ENCODE assay signal across 10 mouse cellular contexts in genomic region chr17:80762391-80763040, GRCm38 (mm10). TPM values are rescaled to one million over a fixed set of nuclear protein-coding genes. Genes with fewer than 3 reads are reported as not detected.
DNase-seq lines count a peak whose midpoint lies in the region; ATAC-seq lines count a peak whose summit lies in the region.
"Had no signal": no experiment of that assay in that cellular context is flagged by ENCODE, and none has a peak within 500 bp of the region (broad histone marks: within the 10 kb centered on the region; RNA-seq: fewer than 3 reads in every experiment).

No protein-coding gene starts in this region.

- H3K36me3 ChIP-seq in lung, embryonic 15.5 days: no peaks in the 10 kb centered on the region

- no peak overlapping the region for H3K4me2 ChIP-seq in lung, embryonic 15.5 days

- H3K4me1 ChIP-seq in lung, embryonic 15.5 days: peaks cover 21% of the 10 kb centered on the region; the same call in 1 of the 2 replicates

- no peak overlapping the region for H3K9ac ChIP-seq in lung, embryonic 15.5 days

- ATAC-seq in lung, embryonic 15.5 days (ENCODE audit: borderline replicate concordance, extremely low read depth, low FRiP score, low TSS enrichment): no peak
- peak; percentile 41 for ATAC-seq in inflammation-experienced regulatory T-cells, adult 6 months

- peak; percentile 19 for DNase-seq in adrenal gland, postnatal 14 days
- no peak for DNase-seq in adrenal gland, adult 8-10 months
- no peak for DNase-seq in lung, postnatal 4 days
- peak; percentile 29 for DNase-seq in thymus, postnatal 4 days
- no peak for DNase-seq in lung, postnatal 25 days (ENCODE audit: low spot score)
- DNase-seq in spleen, postnatal 14 days (ENCODE audit: low spot score in 2 of 2): no peak
- DNase-seq: cerebellum, postnatal 14 days; kidney, postnatal 10 days had no signal

- H3K9me3 ChIP-seq in lung, embryonic 15.5 days: no peaks in the 10 kb centered on the region

- H3K27ac ChIP-seq in lung, embryonic 15.5 days: 0 out of 2 replicates have a peak overlapping the region, but pooled peaks have one; percentile 34

- 71% methylated on average over 9 of the region's 9 CpGs for WGBS in lung, embryonic 15.5 days

- no peak overlapping the region for H3K4me3 ChIP-seq in lung, embryonic 15.5 days

- no peaks in the 10 kb centered on the region for H3K27me3 ChIP-seq in lung, embryonic 15.5 days

RNA-seq across cellular contexts. Expression of gene Map4k3, which starts 34.2 kb away (rescaled TPM):
- total RNA-seq in adrenal gland, postnatal 14 days (2021): 42.5 and 44.8 TPM in 2 replicates
- total RNA-seq in adrenal gland, adult 8-10 months (2022): 10 to 100 TPM; 41.2 to 71.9 (median 51.9) TPM
- polyA plus RNA-seq in lung, embryonic 15.5 days (2015; fragmentation: Nextera tagmentation; extraction: Ambion mirVana): 44.6 and 46.4 TPM in 2 replicates
- polyA plus RNA-seq in inflammation-experienced regulatory T-cells, adult 6 months (2017; shearing (Covaris generic)): 1 to 10 TPM in 2 of 3 experiments, under 1 TPM in 1; 0.85 to 5.3 (median 4.8) TPM

Comparison
In these comparisons a context has a peak if more than half of its experiments do, and no peak if none do; other contexts are left out.
1. DNase-seq: peak in adrenal gland, postnatal 14 days (single experiment) and thymus, postnatal 4 days (single experiment); none in adrenal gland, adult 8-10 months (single experiment), lung, postnatal 4 days (0 of 2), lung, postnatal 25 days (single experiment) and spleen, postnatal 14 days (0 of 2).